Mouse (Mus musculus) CH12.LX (cell line): ENCODE results near the gene Dkkl1. TPM values are rescaled to one million over a fixed set of nuclear protein-coding genes. Genes with fewer than 3 reads are reported as not detected.

Experiments
- DNase-seq: peaks from one replicate; pipeline ENCODE4 v3.0.0-alpha.2; 2013; ENCODE audit errors: extremely low read depth
- H3K27ac ChIP-seq: 2 replicates; pipeline ENCODE4 v1.5.1; 2012; ENCODE audit warnings: low read depth, mild to moderate bottlenecking, control low read depth, moderate library complexity; ENCODE audit not compliant: insufficient read depth
- H3K27me3 ChIP-seq: replicated peaks from 2 replicates; pipeline ENCODE3; 2012; ENCODE audit warnings: inconsistent platforms
- H3K36me3 ChIP-seq, 2 experiments: replicated peaks in 1 of 2; 2 replicates each; pipeline versions ENCODE3 to v1.6.1; 2012; ENCODE audit warnings: inconsistent platforms in 1 of 2, low read length in 1 of 2, mild to moderate bottlenecking in 1 of 2, mixed read lengths in 1 of 2, moderate library complexity in 1 of 2; ENCODE audit not compliant: control insufficient read depth in 1 of 2, insufficient read depth in 1 of 2
- H3K4me1 ChIP-seq, 2 experiments: 2 replicates each; pipeline ENCODE4 v1.6.1; 2012; ENCODE audit warnings: inconsistent platforms in 1 of 2, moderate library complexity in 1 of 2; ENCODE audit not compliant: insufficient read depth in 2 of 2, control insufficient read depth in 1 of 2
- H3K4me2 ChIP-seq: 2 replicates; pipeline ENCODE4 v1.6.1; 2012; ENCODE audit warnings: low read depth, mild to moderate bottlenecking, control low read depth; ENCODE audit not compliant: poor library complexity, insufficient read depth, severe bottlenecking
- H3K4me3 ChIP-seq, 3 experiments: fragments of 150-350 bp in 1 of 3; sonication (generic) in 1 of 3; replicated peaks in 1 of 3; 2 replicates each; pipeline versions ENCODE3 to v1.5.1; 2011 to 2012; ENCODE audit warnings: low read depth in 2 of 3, low read length in 2 of 3, mild to moderate bottlenecking in 2 of 3, moderate library complexity in 2 of 3, control low read depth in 1 of 3, improper control_type of control experiment in 1 of 3, inconsistent platforms in 1 of 3, mixed read lengths in 1 of 3; ENCODE audit not compliant: poor library complexity in 1 of 3
- H3K79me2 ChIP-seq: replicated peaks from 2 replicates; pipeline ENCODE4 v1.6.1; 2012; ENCODE audit warnings: mild to moderate bottlenecking, moderate library complexity; ENCODE audit not compliant: control insufficient read depth, poor library complexity, insufficient read depth, severe bottlenecking; ENCODE audit errors: extremely low read depth
- H3K9ac ChIP-seq: 2 replicates; pipeline ENCODE4 v1.6.1; 2012; ENCODE audit warnings: low read depth, mild to moderate bottlenecking, control low read depth, moderate library complexity; ENCODE audit not compliant: insufficient read depth
- H3K9me3 ChIP-seq: replicated peaks from 2 replicates; pipeline ENCODE3; 2012; ENCODE audit warnings: low read length, inconsistent platforms, mixed read lengths
- BHLHE40 ChIP-seq: IDR thresholded peaks from 2 replicates; pipeline ENCODE4 v1.6.1; 2011; ENCODE audit warnings: mild to moderate bottlenecking, low read depth, low read length, improper control_type of control experiment
- ELF1 ChIP-seq: IDR thresholded peaks from 2 replicates; pipeline ENCODE4 v1.6.1; 2014; ENCODE audit warnings: low read depth, mild to moderate bottlenecking, inconsistent platforms, low read length, improper control_type of control experiment
- ETS1 ChIP-seq: conservative IDR thresholded peaks from 2 replicates; pipeline ENCODE4 v1.6.1; 2012; ENCODE audit warnings: low read depth, mild to moderate bottlenecking, inconsistent platforms, low read length, improper control_type of control experiment, moderate library complexity
- JUN ChIP-seq: IDR thresholded peaks from 2 replicates; pipeline ENCODE4 v1.6.1; 2011; ENCODE audit warnings: low read depth, mild to moderate bottlenecking, low read length, improper control_type of control experiment, moderate library complexity; ENCODE audit not compliant: insufficient read depth
- KAT2A ChIP-seq: IDR thresholded peaks from 2 replicates; pipeline ENCODE4 v1.6.1; 2012; ENCODE audit warnings: low read length, improper control_type of control experiment, inconsistent platforms; ENCODE audit not compliant: insufficient replicate concordance
- MAFK ChIP-seq: IDR thresholded peaks from 2 replicates; pipeline ENCODE4 v1.6.1; 2011; ENCODE audit warnings: low read length, improper control_type of control experiment; ENCODE audit not compliant: insufficient replicate concordance
- MAX ChIP-seq: IDR thresholded peaks from 2 replicates; pipeline ENCODE4 v1.6.1; 2011; ENCODE audit warnings: low read length, improper control_type of control experiment
- MXI1 ChIP-seq: IDR thresholded peaks from 2 replicates; pipeline ENCODE4 v1.6.1; 2011; ENCODE audit warnings: mild to moderate bottlenecking, low read depth, low read length, improper control_type of control experiment
- POLR2A ChIP-seq: IDR thresholded peaks from 2 replicates; pipeline ENCODE4 v1.6.1; 2011; ENCODE audit warnings: low read depth, mild to moderate bottlenecking, improper control_type of control experiment, low read length
- RCOR1 ChIP-seq: conservative IDR thresholded peaks from 2 replicates; pipeline ENCODE4 v1.6.1; 2012; ENCODE audit warnings: low read depth, mild to moderate bottlenecking, inconsistent platforms, low read length, improper control_type of control experiment
- SIN3A ChIP-seq: IDR thresholded peaks from 2 replicates; pipeline ENCODE4 v1.6.1; 2012; ENCODE audit warnings: low read length, improper control_type of control experiment, inconsistent platforms
- TBP ChIP-seq: conservative IDR thresholded peaks from 2 replicates; pipeline ENCODE4 v1.6.1; 2011; ENCODE audit warnings: low read depth, low read length, improper control_type of control experiment
- TCF12 ChIP-seq: IDR thresholded peaks from 2 replicates; pipeline ENCODE4 v1.6.1; 2014; ENCODE audit warnings: low read depth, mild to moderate bottlenecking, inconsistent platforms, low read length, improper control_type of control experiment
- UBTF ChIP-seq: IDR thresholded peaks from 2 replicates; pipeline ENCODE4 v1.6.1; 2012; ENCODE audit warnings: low read depth, mild to moderate bottlenecking, inconsistent platforms, low read length, improper control_type of control experiment, moderate library complexity
- USF1 ChIP-seq: IDR thresholded peaks from 2 replicates; pipeline ENCODE4 v1.6.1; 2014; ENCODE audit warnings: low read depth, mild to moderate bottlenecking, inconsistent platforms, low read length, improper control_type of control experiment
- ZC3H11A ChIP-seq: IDR thresholded peaks from 2 replicates; pipeline ENCODE4 v1.6.1; 2012; ENCODE audit warnings: low read depth, mild to moderate bottlenecking, inconsistent platforms, low read length, improper control_type of control experiment
- ZKSCAN1 ChIP-seq: IDR thresholded peaks from 2 replicates; pipeline ENCODE4 v1.6.1; 2012; ENCODE audit warnings: low read depth, inconsistent platforms, low read length, improper control_type of control experiment, borderline replicate concordance
- ZMIZ1 ChIP-seq: IDR thresholded peaks from 2 replicates; pipeline ENCODE4 v1.6.1; 2012; ENCODE audit warnings: low read depth, mild to moderate bottlenecking, inconsistent platforms, low read length, improper control_type of control experiment
- ZNF384 ChIP-seq: IDR thresholded peaks from 2 replicates; pipeline ENCODE4 v1.6.1; 2012; ENCODE audit warnings: low read depth, low read length, improper control_type of control experiment, inconsistent platforms
- dilution Hi-C: fragments of 300-500 bp; cut with MboI; formaldehyde crosslinking; loops from 2 replicates; pipeline ENCODE4 v1.14.3; 2020; ENCODE audit warnings: low sequenced_read_pairs; ENCODE audit not compliant: extremely low pct_unique_long_range_greater_than_20kb, extremely low pct_ligation_motif_present
- in situ Hi-C: fragments of 300-500 bp; cut with MboI; formaldehyde crosslinking; loops from 3 replicates; pipeline ENCODE4 v1.14.3; 2019; ENCODE audit warnings: low sequenced_read_pairs, low pct_ligation_motif_present, low pct_unique_long_range_greater_than_20kb, mixed read lengths
- polyA plus RNA-seq: library from polyadenylated mRNA; unstranded; fragments of >175 nt; gene quantifications from 2 replicates; pipeline ENCODE4 v1.2.1, GENCODE M21; 2012; ENCODE audit warnings: low read depth; ENCODE audit not compliant: insufficient read length
- total RNA-seq, 2 experiments: library from RNA; depleted of rRNA; stranded (reverse); fragments of 300-350 nt in 1 of 2; fragments of >200 nt in 1 of 2; gene quantifications; 2 replicates each; pipeline ENCODE4 v1.2.3; 2012 to 2014

Gene Dkkl1
- total and polyA plus RNA-seq, 3 experiments, result 0.24 to 1.6 (median 0.44) TPM

GRCm38 (mm10) chr7:45213708-45214107 is 1.8 kb upstream of the Dkkl1 start:
- in situ Hi-C loops, result no loop called here
- DNase-seq, result no peak
- dilution Hi-C loops, result no loop called here

DNA sequence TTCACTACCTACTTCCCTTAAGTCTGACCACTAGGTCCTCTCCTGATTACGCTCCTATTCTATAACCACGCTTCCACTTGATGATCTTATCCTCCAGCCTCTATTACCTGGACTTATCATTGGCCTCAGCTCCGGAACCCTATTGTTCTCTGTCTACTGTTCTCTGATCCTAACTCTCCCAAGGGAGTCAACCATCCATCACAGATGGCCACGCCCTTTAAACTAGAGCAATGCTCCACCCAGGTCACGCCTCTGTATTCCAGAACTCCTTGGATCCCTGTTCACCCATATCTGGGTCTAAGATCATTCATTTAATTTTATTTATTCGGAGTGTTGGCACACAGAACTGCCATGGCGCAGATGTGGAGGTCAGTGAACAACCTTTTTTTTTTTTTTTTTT is 409 bp upstream of the Dkkl1 start:
- no peak overlapping the region for H3K4me3 ChIP-seq
- peaks cover 9 to 33% of the 10 kb centered on the region in 2 experiments; a peak in 3 of 4 replicates for H3K4me1 ChIP-seq
- in situ Hi-C loops (no loop called here), dilution Hi-C loops (no loop called here)
- no peak for TF ChIP-seq MAX
- TF ChIP-seq ZNF384, result peak; percentile 6; the same call in 1 of the 2 replicates
- no peak overlapping the region for H3K9ac ChIP-seq
- peaks cover 8% of the 10 kb centered on the region for H3K9me3 ChIP-seq
- no peak for DNase-seq
- no peaks in the 10 kb centered on the region for H3K36me3 ChIP-seq
- H3K79me2 ChIP-seq, result no peaks in the 10 kb centered on the region
- H3K27ac ChIP-seq, result no peak overlapping the region
- peak overlapping the region; percentile 58; the same call in 1 of the 2 replicates for H3K4me2 ChIP-seq
- peaks cover 24% of the 10 kb centered on the region for H3K27me3 ChIP-seq

More at GRCm38 (mm10) chr7:45213708-45214107, 1.8 kb upstream of the Dkkl1 start:
- no peaks in the 10 kb centered on the region for H3K79me2 ChIP-seq
- no peak overlapping the region for H3K4me2 ChIP-seq
- no peaks in the 10 kb centered on the region for H3K36me3 ChIP-seq
- no peak overlapping the region for H3K9ac ChIP-seq
- peaks cover under 1% of the 10 kb centered on the region for H3K9me3 ChIP-seq
- no peak for TF ChIP-seq ELF1
- no peak for TF ChIP-seq USF1
- peaks cover 9 to 34% of the 10 kb centered on the region in 2 experiments; a peak in 3 of 4 replicates for H3K4me1 ChIP-seq
- H3K4me3 ChIP-seq, result no peak overlapping the region
- H3K27ac ChIP-seq, result no peak overlapping the region
- H3K27me3 ChIP-seq, result peaks cover 24% of the 10 kb centered on the region

GRCm38 (mm10) chr7:45211070-45211469 is 877 bp downstream of the Dkkl1 start:
- H3K9ac ChIP-seq, result no peak overlapping the region

More at GRCm38 (mm10) chr7:45211070-45211469, 877 bp downstream of the Dkkl1 start:
- Histone ChIP-seq H3K4me1 (peaks cover 3 to 24% of the 10 kb centered on the region in 2 experiments; a peak in 3 of 4 replicates), H3K27me3 (peaks cover 24% of the 10 kb centered on the region), H3K4me2 (no peak overlapping the region), H3K79me2 (no peaks in the 10 kb centered on the region), H3K27ac (no peak overlapping the region), H3K9me3 (peaks cover 11% of the 10 kb centered on the region), H3K4me3 (no peak overlapping the region), H3K36me3 (no peaks in the 10 kb centered on the region)
- DNase-seq, result no peak
- dilution Hi-C loops, result no loop called here
- in situ Hi-C loops, result no loop called here
- TF ChIP-seq USF1 (no peak), BHLHE40 (no peak), ZKSCAN1 (no peak), MXI1 (no peak), ETS1 (no peak), TCF12 (no peak), ZC3H11A (no peak), POLR2A (no peak), TBP (no peak), ELF1 (no peak), JUN (no peak), ZMIZ1 (no peak), KAT2A (no peak), UBTF (no peak), MAFK (no peak), RCOR1 (no peak), SIN3A (no peak)
